Mouse (Mus musculus) limb, embryonic 12.5 days (tissue): ENCODE measurements around the gene Gpn1. TPM values are rescaled to one million over a fixed set of nuclear protein-coding genes. Genes with fewer than 3 reads are reported as not detected.

Experiments
- ATAC-seq: fragments of 200-750 bp; cut with Nextera tagmentation; 2 replicates; pipeline ENCODE4 v1.8.0; 2017; ENCODE audit warnings: low read depth, moderate TSS enrichment; ENCODE audit not compliant: insufficient number of reproducible peaks, insufficient read depth, low FRiP score, low TSS enrichment
- H3K27ac ChIP-seq: fragments of 300-500 bp; sonication (generic); 2 replicates; pipeline ENCODE4 v1.5.1; 2016; ENCODE audit warnings: mild to moderate bottlenecking, moderate library complexity
- H3K27me3 ChIP-seq: fragments of 300-500 bp; sonication (generic); 2 replicates; pipeline ENCODE4 v1.6.1; 2016; ENCODE audit warnings: mild to moderate bottlenecking, moderate library complexity
- H3K36me3 ChIP-seq: fragments of 300-500 bp; sonication (generic); 2 replicates; pipeline ENCODE4 v1.6.1; 2016; ENCODE audit warnings: mild to moderate bottlenecking, moderate library complexity
- H3K4me1 ChIP-seq: fragments of 300-500 bp; sonication (generic); replicated peaks from 2 replicates; pipeline ENCODE4 v1.6.1; 2016
- H3K4me2 ChIP-seq: fragments of 300-500 bp; sonication (generic); 2 replicates; pipeline ENCODE4 v1.6.1; 2016; ENCODE audit warnings: mild to moderate bottlenecking, moderate library complexity
- H3K4me3 ChIP-seq: fragments of 300-500 bp; sonication (generic); replicated peaks from 2 replicates; pipeline ENCODE4 v1.5.1; 2016; ENCODE audit warnings: mild to moderate bottlenecking
- H3K9ac ChIP-seq: fragments of 300-500 bp; sonication (generic); replicated peaks from 2 replicates; pipeline ENCODE4 v1.6.1; 2016; ENCODE audit warnings: mild to moderate bottlenecking, moderate library complexity
- H3K9me3 ChIP-seq: fragments of 300-500 bp; sonication (generic); 2 replicates; pipeline ENCODE4 v1.6.1; 2016; ENCODE audit warnings: mild to moderate bottlenecking, moderate library complexity
- WGBS: fragments of 180-500 bp; shearing (Covaris S2); methylation state at CpG from one replicate; pipeline ENCODE4 v1.1.7; 2016; 5-methylcytosine and 5-hydroxymethylcytosine counted together
- polyA plus RNA-seq: library from polyadenylated mRNA; unstranded; fragments of >200 nt; fragmentation: Nextera tagmentation; extraction: Ambion mirVana; gene quantifications from 2 replicates; pipeline ENCODE4 v1.2.1, GENCODE M21; 2016

The Gpn1 gene
- polyA plus RNA-seq, 1 experiment from 2014 or later = 81.7 TPM

GRCm38 (mm10) chr5:31560352-31560751 lies 65.8 kb downstream of the Gpn1 start:
- ATAC-seq = no peak
- H3K4me3 ChIP-seq = no peak overlapping the region
- no peaks in the 10 kb centered on the region for H3K4me1 ChIP-seq
- no peak overlapping the region for H3K9ac ChIP-seq
- no peak overlapping the region for H3K4me2 ChIP-seq
- H3K27ac ChIP-seq = no peak overlapping the region
- H3K36me3 ChIP-seq = peaks cover 58% of the 10 kb centered on the region
- H3K9me3 ChIP-seq = no peaks in the 10 kb centered on the region
- WGBS = 93% methylated on average over 2 of the region's 2 CpGs
- H3K27me3 ChIP-seq = no peaks in the 10 kb centered on the region

- H3K9me3 ChIP-seq = no peaks in the 10 kb centered on the region
- WGBS = 87% methylated on average over 7 of the region's 7 CpGs
Measured at GRCm38 (mm10) chr5:31562036-31562666, 67.6 kb downstream of the Gpn1 start.

More at GRCm38 (mm10) chr5:31562036-31562666, 67.6 kb downstream of the Gpn1 start:
- ATAC-seq = no peak
- H3K9ac ChIP-seq = no peak overlapping the region
- H3K36me3 ChIP-seq = peaks cover 44% of the 10 kb centered on the region
- no peak overlapping the region for H3K4me2 ChIP-seq
- H3K27me3 ChIP-seq = no peaks in the 10 kb centered on the region
- no peak overlapping the region for H3K4me3 ChIP-seq
- H3K4me1 ChIP-seq = no peaks in the 10 kb centered on the region
- H3K27ac ChIP-seq = no peak overlapping the region

Other genes with a start within 250 kb of the Gpn1 start
- 24.4 and 26.3 TPM in 2 replicates for gene Krtcap3, start 243.1 kb upstream of the Gpn1 start, polyA plus RNA-seq
- 55.3 and 55.4 TPM in 2 replicates for gene Ift172, start 203.6 kb upstream of the Gpn1 start, polyA plus RNA-seq
- gene Fndc4, start 198.7 kb upstream of the Gpn1 start, polyA plus RNA-seq = 86.3 and 87.3 TPM in 2 replicates
- 0.45 and 0.74 TPM in 2 replicates for gene Gckr, start 197.3 kb upstream of the Gpn1 start, polyA plus RNA-seq
- gene Zfp512, start 42.3 kb upstream of the Gpn1 start, polyA plus RNA-seq = 73.0 and 74.4 TPM in 2 replicates
- not detected in 2 replicates for gene 4930548H24Rik, start 9.0 kb upstream of the Gpn1 start, polyA plus RNA-seq
- gene Slc4a1ap, start 32.3 kb downstream of the Gpn1 start, polyA plus RNA-seq = 41.3 and 42.4 TPM in 2 replicates
- 31.0 TPM in 2 replicates for gene Supt7l, start 33.1 kb downstream of the Gpn1 start, polyA plus RNA-seq
- gene Mrpl33, start 102.2 kb downstream of the Gpn1 start, polyA plus RNA-seq = 256 and 289 TPM in 2 replicates
- 1.7 and 3.0 TPM in 2 replicates for gene Rbks, start 202.9 kb downstream of the Gpn1 start, polyA plus RNA-seq
- 35.4 and 37.6 TPM in 2 replicates for gene Babam2, start 202.9 kb downstream of the Gpn1 start, polyA plus RNA-seq